Mouse (Mus musculus) ES-E14 (cell line): ENCODE results near the gene Znrf3. TPM values are rescaled to one million over a fixed set of nuclear protein-coding genes. Genes with fewer than 3 reads are reported as not detected.

Experiments
- DNase-seq: peaks from one replicate; pipeline ENCODE4 v3.0.0-alpha.2; 2013; ENCODE audit warnings: low read depth, low spot score
- H3K27ac ChIP-seq: 2 replicates; pipeline ENCODE4 v1.5.1; 2012; ENCODE audit warnings: low read depth, mild to moderate bottlenecking, low read length, moderate library complexity, mixed read lengths; ENCODE audit not compliant: poor library complexity, insufficient read depth, severe bottlenecking
- H3K36me3 ChIP-seq: 2 replicates; pipeline ENCODE4 v1.6.1; 2012; ENCODE audit warnings: mild to moderate bottlenecking, low read length, moderate library complexity, mixed read lengths; ENCODE audit not compliant: control insufficient read depth, poor library complexity, insufficient read depth, severe bottlenecking
- H3K4me1 ChIP-seq, 2 experiments: fragments of 150-350 bp in 1 of 2; sonication (generic) in 1 of 2; 2 replicates each; pipeline ENCODE4 v1.6.1; 2012; ENCODE audit warnings: low read length in 2 of 2, mild to moderate bottlenecking in 1 of 2, mixed read lengths in 1 of 2; ENCODE audit not compliant: control insufficient read depth in 2 of 2, insufficient read depth in 2 of 2, poor library complexity in 1 of 2
- H3K4me3 ChIP-seq, 2 experiments: fragments of 150-350 bp in 1 of 2; sonication (generic) in 1 of 2; 2 replicates each; pipeline ENCODE4 v1.5.1; 2012; ENCODE audit warnings: low read length in 2 of 2, low read depth in 1 of 2, mild to moderate bottlenecking in 1 of 2, mixed read lengths in 1 of 2; ENCODE audit not compliant: insufficient read depth in 1 of 2, poor library complexity in 1 of 2, severe bottlenecking in 1 of 2
- H3K9ac ChIP-seq: 2 replicates; pipeline ENCODE4 v1.6.1; 2012; ENCODE audit warnings: low read depth, mild to moderate bottlenecking, low read length, mixed read lengths; ENCODE audit not compliant: poor library complexity, insufficient read depth, severe bottlenecking
- H3K9me3 ChIP-seq: fragments of 150-350 bp; sonication (generic); 2 replicates; pipeline ENCODE4 v1.6.1; 2012; ENCODE audit warnings: low read depth, mild to moderate bottlenecking, low read length; ENCODE audit not compliant: control insufficient read depth, insufficient read depth
- CHD2 ChIP-seq: IDR thresholded peaks from 2 replicates; pipeline ENCODE4 v1.6.1; 2014; ENCODE audit warnings: mild to moderate bottlenecking, low read depth, low read length, inconsistent platforms
- HCFC1 ChIP-seq: IDR thresholded peaks from 2 replicates; pipeline ENCODE4 v1.6.1; 2012; ENCODE audit warnings: low read length, inconsistent platforms, borderline replicate concordance; ENCODE audit not compliant: insufficient read depth
- MAFK ChIP-seq: IDR thresholded peaks from 2 replicates; pipeline ENCODE4 v1.6.1; 2014; ENCODE audit warnings: mild to moderate bottlenecking, low read depth, low read length, inconsistent platforms; ENCODE audit not compliant: insufficient read depth
- ZC3H11A ChIP-seq: IDR thresholded peaks from 2 replicates; pipeline ENCODE4 v1.6.1; 2012; ENCODE audit warnings: low read depth, mild to moderate bottlenecking, inconsistent platforms, low read length, borderline replicate concordance
- ZNF384 ChIP-seq: IDR thresholded peaks from 2 replicates; pipeline ENCODE4 v1.6.1; 2012; ENCODE audit warnings: low read depth, low read length, inconsistent platforms
- in situ Hi-C, 2 experiments: fragments of 600-800 bp; cut with MboI; formaldehyde crosslinking; loops; one replicate each; pipeline ENCODE4 v1.15.1; 2025; ENCODE audit warnings: low sequenced_read_pairs in 2 of 2, inconsistent platforms in 1 of 2; ENCODE audit not compliant: unreplicated experiment in 2 of 2
- total RNA-seq: library from RNA; depleted of rRNA; stranded (reverse); fragments of 300-350 nt; gene quantifications from 2 replicates; pipeline ENCODE4 v1.2.3, GENCODE M21; 2012

Gene Znrf3
- total RNA-seq, 1 experiment: 15.4 TPM

DNA sequence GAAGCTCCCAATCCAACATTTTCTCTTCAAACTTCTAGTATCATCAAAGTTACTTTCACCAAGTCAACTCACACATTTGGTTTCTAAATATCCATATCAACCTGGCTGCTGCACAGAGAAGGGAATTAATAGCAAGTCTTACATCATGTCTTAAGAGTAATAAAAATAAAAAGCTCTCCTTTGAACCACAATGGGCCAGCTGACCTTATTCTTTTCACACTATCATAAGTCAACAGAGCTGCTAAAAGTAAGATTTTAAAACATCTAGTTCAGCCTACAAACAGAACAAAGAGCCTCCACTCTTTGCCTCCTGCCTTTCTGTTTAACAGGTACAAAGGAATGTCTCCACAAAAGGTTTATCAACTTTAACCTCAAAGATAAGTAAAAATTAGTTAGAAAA is 7.7 kb downstream of the Znrf3 start:
- no peak overlapping the region for H3K27ac ChIP-seq
- in situ Hi-C loops: no loop called here
- no peaks in the 10 kb centered on the region for H3K9me3 ChIP-seq
- H3K4me3 ChIP-seq: no peak overlapping the region
- DNase-seq: no peak
- TF ChIP-seq MAFK (no peak), CHD2 (no peak), ZNF384 (no peak), ZC3H11A (no peak), HCFC1 (no peak)
- no peak overlapping the region for H3K9ac ChIP-seq
- peaks cover 0 to 8% of the 10 kb centered on the region in 2 experiments; a peak in 3 of 4 replicates for H3K4me1 ChIP-seq
- no peaks in the 10 kb centered on the region for H3K36me3 ChIP-seq

DNA sequence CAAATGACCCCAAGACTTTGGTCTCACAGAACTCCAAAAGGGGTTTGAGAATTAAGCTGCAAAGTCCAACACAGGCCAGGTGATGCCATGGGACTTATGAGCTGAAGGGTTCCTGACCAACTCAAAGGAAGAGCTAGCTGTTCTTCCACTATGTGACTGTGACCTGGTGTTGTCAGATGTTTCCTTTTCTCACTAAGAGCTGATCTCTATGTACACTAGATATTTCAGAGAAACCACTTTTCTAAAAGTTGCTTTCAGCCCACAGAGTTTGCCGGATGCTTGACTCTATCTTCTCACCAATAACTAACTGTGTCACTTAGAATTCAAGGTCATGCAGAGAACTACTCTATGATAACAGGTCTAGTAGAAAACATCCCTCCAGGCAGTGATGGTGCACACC is 9.2 kb downstream of the Znrf3 start:
- H3K4me1 ChIP-seq: peaks cover 0 to 8% of the 10 kb centered on the region in 2 experiments; a peak in 3 of 4 replicates
- H3K27ac ChIP-seq: no peak overlapping the region
- in situ Hi-C loops: no loop called here
- H3K4me3 ChIP-seq: no peak overlapping the region
- H3K9ac ChIP-seq: no peak overlapping the region
- H3K36me3 ChIP-seq: no peaks in the 10 kb centered on the region
- no peak for DNase-seq
- TF ChIP-seq CHD2: no peak
- TF ChIP-seq MAFK: no peak
- no peak for TF ChIP-seq ZNF384
- TF ChIP-seq ZC3H11A: no peak
- TF ChIP-seq HCFC1: no peak
- no peaks in the 10 kb centered on the region for H3K9me3 ChIP-seq

DNA sequence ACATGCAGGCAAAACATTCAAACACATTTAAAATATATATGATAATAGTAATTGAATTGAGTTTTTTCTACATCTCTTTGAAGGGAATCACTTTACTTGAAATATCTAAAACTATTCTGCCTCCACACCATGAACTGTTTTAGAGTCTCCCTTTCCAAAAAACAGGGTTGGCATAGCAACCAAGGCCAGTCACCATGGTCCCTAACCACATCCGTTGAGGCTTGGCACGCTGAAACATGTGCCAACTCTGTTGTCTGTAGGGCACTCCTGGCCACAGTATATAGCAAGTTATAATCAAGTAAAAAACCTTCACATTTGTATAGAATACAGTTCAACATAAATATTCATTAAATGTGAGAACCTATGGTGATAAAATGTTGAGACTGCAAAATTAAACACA is 12.3 kb downstream of the Znrf3 start:
- Histone ChIP-seq H3K4me1 (peaks cover 0 to 7% of the 10 kb centered on the region in 2 experiments; a peak in 3 of 4 replicates), H3K4me3 (no peak overlapping the region), H3K9me3 (no peaks in the 10 kb centered on the region), H3K36me3 (no peaks in the 10 kb centered on the region), H3K9ac (no peak overlapping the region), H3K27ac (no peak overlapping the region)
- TF ChIP-seq CHD2 (no peak), ZC3H11A (no peak), HCFC1 (no peak), MAFK (no peak), ZNF384 (no peak)
- in situ Hi-C loops: no loop called here
- DNase-seq: no peak

DNA sequence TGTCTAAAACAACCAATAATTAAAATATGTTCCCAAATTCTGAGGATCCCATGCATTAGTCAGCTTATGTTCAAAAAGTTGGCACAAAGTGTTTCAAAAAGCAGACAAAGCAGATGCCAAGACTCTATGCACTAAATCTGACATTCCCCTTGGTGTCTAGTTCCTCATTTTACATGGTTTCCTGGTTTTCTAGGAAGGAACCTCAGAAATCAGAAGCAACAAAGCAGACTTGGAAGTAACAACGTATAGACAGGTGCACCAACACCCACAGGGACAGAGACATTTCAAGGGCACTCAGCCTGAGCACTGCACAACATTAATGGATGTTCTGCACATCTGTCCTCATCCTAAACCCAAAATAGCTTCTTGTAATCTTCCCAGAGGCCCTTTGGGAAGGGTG is 13.8 kb downstream of the Znrf3 start:
- Histone ChIP-seq H3K36me3 (no peaks in the 10 kb centered on the region), H3K4me1 (peaks cover 0 to 6% of the 10 kb centered on the region in 2 experiments; a peak in 3 of 4 replicates), H3K9me3 (no peaks in the 10 kb centered on the region), H3K9ac (no peak overlapping the region), H3K27ac (no peak overlapping the region), H3K4me3 (no peak overlapping the region)
- no peak for TF ChIP-seq CHD2
- TF ChIP-seq ZNF384: no peak
- TF ChIP-seq ZC3H11A: no peak
- no peak for TF ChIP-seq HCFC1
- TF ChIP-seq MAFK: no peak
- DNase-seq: no peak
- in situ Hi-C loops: no loop called here
